Mouse (Mus musculus) mouse trophoblast stem cell (cell line): ENCODE data around the gene Tfcp2.

Experiments used
- in situ Hi-C, 2 experiments: fragments of 300-500 bp; cut with MseI, MboI; formaldehyde crosslinking; loops; 2 replicates in 1 of 2; 3 replicates in 1 of 2; pipeline ENCODE4 v1.15.1; 2025

Tfcp2 gene

DNA sequence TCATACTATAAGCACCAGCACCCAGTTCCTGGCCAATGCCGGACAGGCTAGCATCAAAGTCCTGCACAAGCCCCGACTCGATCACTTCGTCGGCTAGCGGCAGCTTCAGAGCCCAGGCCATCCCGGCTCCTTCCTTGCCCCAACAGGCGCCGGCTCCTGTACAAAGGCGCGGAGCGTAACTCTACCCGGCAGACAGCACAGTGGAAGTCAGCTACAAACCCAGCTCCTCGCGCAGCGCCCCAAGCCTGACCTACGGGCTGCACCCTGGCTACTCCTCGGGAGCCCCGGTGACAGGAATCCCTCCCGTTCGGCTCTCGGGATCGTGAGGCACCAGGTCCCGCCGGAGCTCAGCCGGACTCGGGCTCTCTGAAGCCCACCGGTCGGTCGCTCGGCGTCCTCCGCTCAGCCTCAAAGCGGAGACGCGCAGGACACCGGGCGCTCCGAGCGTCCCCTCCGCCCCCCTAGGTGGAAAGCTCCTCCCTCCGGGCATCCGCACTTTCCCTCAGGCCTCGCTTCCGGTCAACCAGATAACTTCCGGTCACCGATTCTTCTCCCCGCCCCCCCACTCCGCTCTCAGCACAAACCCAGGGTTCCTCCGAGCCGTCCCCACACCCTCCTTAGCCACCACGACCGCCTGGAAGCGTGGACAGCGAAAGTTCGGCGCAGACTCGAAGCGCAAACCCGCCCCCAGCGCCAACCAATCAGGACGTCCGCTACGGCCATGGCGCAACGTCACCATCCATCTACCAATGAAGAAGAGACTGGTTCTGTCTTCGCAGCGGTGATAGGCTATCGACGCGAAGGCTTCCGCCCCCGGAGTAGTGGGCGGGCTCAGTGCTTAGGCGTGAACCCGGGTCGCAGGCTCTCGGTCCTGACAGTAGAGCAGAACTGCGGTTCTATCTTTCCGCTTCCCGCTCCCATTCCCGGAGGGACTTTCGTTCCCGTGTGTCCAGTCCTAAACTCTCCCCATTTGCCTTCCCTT is at the start of gene Tfcp2:
Gene Tfcp2 (minus strand): TSS at position 683 of the 982 bp plus-strand sequence.
- in situ Hi-C loops: no loop called here

- in situ Hi-C loops: no loop called here
These were observed 49.0 kb upstream of the Tfcp2 start for GRCm38 (mm10) chr15:100600696-100601272.

DNA sequence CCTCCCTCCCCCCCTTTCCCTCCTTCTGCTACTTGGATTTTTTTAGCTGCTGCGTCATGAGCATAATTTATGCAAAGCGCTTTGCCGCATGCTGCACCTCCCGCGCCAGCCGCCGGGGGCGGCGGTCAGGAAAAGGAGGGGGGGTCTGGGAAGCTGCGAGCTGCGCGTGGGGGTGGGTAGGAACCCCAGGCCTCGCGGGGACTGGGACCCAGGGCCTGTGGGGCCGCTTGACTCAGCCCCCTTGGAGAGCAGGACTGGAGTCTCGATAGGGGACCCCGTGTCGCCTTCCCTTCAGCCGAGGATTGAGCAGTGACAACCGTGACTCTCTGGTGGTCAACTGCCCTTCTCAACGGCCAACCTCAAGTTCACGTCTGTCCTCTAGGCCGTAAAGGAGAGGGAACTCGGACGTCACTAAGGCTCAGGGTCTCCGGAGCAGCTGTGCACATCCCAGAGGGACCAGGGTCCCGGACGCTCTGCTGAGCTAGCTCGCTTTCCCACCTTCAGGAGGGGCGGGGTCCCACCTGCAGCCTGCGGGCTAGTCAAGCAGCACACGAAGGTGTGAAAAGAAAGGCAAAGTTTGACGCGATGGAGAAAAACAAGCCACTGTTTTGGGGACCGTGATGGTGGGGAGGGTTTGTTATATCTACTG is 48.4 kb upstream of the Tfcp2 start:
- in situ Hi-C loops: no loop called here

GRCm38 (mm10) chr15:100599276-100600046 is 47.7 kb upstream of the Tfcp2 start, which contains the start of gene Pou6f1:
TSS of gene Pou6f1 (minus strand) at chr15:100599984.
- in situ Hi-C loops: no loop called here

DNA sequence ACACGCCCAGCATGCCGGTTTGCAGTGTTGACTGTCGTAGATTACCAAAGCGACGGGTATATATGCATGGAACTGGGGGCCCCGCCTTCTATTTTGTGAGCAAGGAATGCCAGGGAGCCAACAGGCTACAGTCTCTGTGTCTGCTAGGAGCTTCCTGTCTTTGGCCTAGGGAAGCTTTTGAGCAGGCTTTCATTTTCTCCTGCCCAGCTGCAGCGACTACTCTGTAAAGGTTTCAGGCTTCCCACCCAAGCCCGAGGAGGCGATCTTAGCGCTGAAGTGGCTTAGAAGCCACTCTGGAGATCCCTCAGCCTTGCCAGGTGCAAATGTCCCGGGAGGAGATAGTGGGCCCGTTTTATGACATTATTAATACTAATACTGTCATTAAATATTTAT is 47.1 kb upstream of the Tfcp2 start:
- in situ Hi-C loops: no loop called here

DNA sequence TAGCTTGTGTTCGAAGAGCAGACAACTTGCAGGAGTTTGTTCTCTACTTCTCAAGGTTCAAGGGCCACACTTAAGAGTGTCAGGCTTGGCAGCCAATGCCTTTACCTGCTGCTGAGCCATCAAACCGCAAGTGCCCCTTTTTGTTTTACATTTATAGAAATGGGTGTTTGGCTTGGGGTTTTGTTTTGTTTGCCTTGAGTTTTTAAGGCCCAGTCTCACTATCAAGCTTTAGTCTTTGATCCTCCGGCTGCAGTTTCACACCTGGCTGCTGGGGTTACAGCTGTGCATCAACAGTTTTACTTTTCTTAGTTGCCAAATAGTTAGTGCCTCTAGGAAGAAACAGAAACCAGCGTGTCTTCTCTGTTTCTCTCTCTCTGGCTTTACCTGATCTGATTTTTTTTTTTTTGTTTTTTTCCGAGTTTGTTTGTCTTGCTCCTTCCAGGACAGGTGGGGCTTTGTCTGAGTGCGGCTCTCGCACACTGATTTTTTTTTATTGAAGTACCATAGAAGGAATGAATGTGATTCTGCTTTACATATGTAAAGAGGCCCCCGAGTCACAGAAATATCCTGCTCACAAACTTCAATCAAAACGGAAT is 46.6 kb upstream of the Tfcp2 start:
- in situ Hi-C loops: no loop called here

GRCm38 (mm10) chr15:100592817-100593216 is 41.0 kb upstream of the Tfcp2 start:
- in situ Hi-C loops: no loop called here

DNA sequence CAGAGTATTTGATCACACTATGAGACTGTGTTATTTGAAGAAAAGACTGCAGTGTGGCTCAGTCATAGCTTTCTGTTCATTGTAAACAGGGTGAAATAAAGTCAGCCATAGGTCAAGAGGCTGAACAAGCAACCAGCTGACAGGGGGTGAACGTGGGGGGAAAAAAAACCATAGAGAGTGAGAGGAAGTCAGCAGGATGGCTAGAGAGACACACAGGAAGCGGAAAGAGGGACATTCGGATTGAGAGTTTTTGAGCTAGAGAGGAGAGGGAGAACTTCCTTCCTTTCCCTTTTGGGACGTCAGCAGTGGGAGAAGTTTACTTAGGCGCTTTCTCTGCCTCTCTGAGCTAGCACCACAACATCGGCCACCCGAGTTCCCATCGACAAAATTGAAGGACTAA is 38.6 kb upstream of the Tfcp2 start:
- in situ Hi-C loops: no loop called here

DNA sequence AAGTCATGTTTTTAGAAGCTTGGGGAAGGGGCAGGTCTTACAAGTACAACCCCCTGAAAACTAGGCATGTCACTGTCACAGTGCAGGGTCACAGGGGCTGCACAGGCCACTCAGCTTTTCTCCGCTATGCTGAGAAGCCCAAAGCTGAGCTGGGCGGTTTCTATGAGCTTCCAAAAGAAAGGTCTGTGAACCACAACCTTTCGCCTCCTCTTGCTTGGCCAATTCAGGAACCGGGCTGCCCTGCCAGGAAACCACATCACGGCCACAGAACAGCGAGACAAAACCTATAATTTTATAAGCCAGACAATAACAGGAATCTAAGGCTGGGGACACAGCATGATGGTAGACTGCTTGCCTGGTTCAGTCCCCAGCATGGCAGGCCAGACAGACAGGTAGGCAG is 36.5 kb upstream of the Tfcp2 start:
- in situ Hi-C loops: no loop called here

DNA sequence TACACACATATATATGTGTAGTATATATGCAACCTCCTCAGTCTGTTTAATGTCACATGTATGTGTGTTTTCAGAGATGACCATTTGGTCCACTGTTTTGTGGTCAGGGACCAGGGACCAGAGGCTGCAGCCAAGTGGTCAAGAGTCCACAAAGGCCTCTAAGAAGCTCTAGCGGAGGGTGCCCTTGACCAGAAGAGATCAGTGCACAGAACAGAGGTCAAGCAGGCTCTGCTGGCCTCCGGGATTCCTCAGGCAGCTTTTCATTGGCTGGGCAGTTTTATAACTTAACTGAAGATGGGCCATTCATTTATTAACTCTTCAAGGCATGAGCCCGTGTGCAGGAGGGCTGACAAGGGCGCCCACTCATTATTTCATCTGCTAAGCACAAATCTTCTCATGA is 35.4 kb upstream of the Tfcp2 start:
- in situ Hi-C loops: no loop called here

- in situ Hi-C loops: no loop called here
These were observed 34.1 kb upstream of the Tfcp2 start for GRCm38 (mm10) chr15:100585931-100586330.

- in situ Hi-C loops: no loop called here
These were observed 28.3 kb upstream of the Tfcp2 start for GRCm38 (mm10) chr15:100580108-100580507.

- in situ Hi-C loops: no loop called here
These were observed 26.2 kb upstream of the Tfcp2 start for GRCm38 (mm10) chr15:100577972-100578371.

GRCm38 (mm10) chr15:100576810-100577209 is 25.0 kb upstream of the Tfcp2 start:
- in situ Hi-C loops: no loop called here

DNA sequence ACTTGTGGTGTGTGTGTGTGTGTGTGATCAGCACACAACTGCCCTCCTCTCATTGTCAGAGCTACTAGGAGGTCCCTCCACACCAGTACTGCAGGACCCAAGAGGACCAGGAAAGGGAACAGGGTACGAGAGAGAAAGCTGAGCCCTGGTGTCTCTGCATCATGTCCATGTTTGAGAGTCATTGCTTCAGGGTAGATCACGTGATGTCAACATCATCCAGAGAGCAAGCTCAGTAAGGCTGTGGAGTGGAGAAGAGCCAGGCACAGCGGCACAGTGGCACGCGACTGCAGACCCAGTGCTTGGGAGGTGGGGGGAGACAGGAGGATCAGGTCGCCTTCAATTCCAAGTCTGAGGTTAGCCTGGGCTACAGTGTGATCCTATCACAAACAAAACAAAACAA is 24.6 kb upstream of the Tfcp2 start:
- in situ Hi-C loops: no loop called here

DNA sequence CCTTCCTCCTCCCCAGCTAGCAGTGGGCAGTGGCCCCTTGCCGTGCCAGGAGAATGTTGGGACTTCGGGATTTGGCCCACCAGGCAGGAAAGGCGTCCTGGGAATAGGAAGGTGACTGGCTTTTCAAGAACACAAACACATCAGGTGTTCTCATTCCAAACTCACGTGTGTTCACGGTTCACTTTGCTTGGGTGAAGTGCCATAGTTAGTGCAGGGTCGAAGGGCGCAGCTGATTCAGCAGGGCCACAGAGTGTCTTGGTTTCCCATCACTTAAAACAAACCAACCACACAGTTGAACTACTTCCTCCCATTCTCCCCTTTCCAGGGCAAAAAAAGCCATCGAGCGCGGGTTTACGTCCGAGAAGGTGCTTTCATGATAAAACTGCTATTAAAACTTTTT is 23.6 kb upstream of the Tfcp2 start:
- in situ Hi-C loops: no loop called here

DNA sequence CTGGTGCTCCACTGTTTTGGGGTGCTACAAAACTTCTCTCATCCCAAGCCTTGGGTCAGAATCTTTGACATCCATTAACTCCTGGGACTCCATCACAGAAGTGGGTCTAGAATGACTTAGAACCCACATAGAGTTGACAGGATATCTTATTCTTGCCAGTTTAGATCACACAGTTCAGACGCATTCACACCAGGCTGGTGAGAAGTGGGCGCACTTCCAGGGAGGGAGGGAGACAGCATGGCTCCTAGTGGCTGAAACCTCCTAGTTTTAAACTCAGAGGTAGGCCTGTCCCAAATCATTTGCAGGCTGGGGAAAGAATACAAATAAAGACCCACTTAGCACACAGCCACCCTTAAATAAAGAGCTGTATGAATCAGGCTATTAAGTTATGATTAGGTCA is 22.6 kb upstream of the Tfcp2 start:
- in situ Hi-C loops: no loop called here

GRCm38 (mm10) chr15:100573946-100574345 is 22.1 kb upstream of the Tfcp2 start:
- in situ Hi-C loops: no loop called here

- in situ Hi-C loops: no loop called here
These were observed 17.4 kb upstream of the Tfcp2 start for GRCm38 (mm10) chr15:100569239-100569638.

GRCm38 (mm10) chr15:100566531-100566930 is 14.7 kb upstream of the Tfcp2 start:
- in situ Hi-C loops: no loop called here

- in situ Hi-C loops: no loop called here
These were observed 6.1 kb upstream of the Tfcp2 start for GRCm38 (mm10) chr15:100557705-100558433.
